Mouse (Mus musculus) thymus, adult 2 months (tissue): ENCODE results near the gene Olig1. TPM values are rescaled to one million over a fixed set of nuclear protein-coding genes. Genes with fewer than 3 reads are reported as not detected.

Source experiments
- DNase-seq: peaks from one replicate; pipeline ENCODE4 v3.0.0; 2021
- H3K27ac ChIP-seq: fragments of 200-500 bp; 2 replicates; pipeline ENCODE4 v1.5.1; 2012; ENCODE audit warnings: low read length, control low read depth; ENCODE audit not compliant: control insufficient read depth, insufficient read depth
- H3K27me3 ChIP-seq: fragments of 200-500 bp; 2 replicates; pipeline ENCODE4 v1.6.1; 2012; ENCODE audit warnings: mild to moderate bottlenecking, low read length, moderate library complexity, mixed read lengths; ENCODE audit not compliant: control insufficient read depth, insufficient read depth
- H3K36me3 ChIP-seq: fragments of 200-500 bp; 2 replicates; pipeline ENCODE4 v1.6.1; 2012; ENCODE audit warnings: mild to moderate bottlenecking, low read length, moderate library complexity; ENCODE audit not compliant: control insufficient read depth, insufficient read depth
- H3K4me1 ChIP-seq: fragments of 200-500 bp; replicated peaks from 2 replicates; pipeline ENCODE4 v1.6.1; 2012; ENCODE audit warnings: low read length; ENCODE audit not compliant: control insufficient read depth, insufficient read depth
- H3K4me3 ChIP-seq: fragments of 200-500 bp; 2 replicates; pipeline ENCODE4 v1.5.1; 2012; ENCODE audit warnings: mild to moderate bottlenecking, low read length, control low read depth, moderate library complexity; ENCODE audit not compliant: control insufficient read depth, insufficient read depth
- CTCF ChIP-seq: fragments of 200-500 bp; IDR thresholded peaks from 2 replicates; pipeline ENCODE4 v1.5.1; 2012; ENCODE audit warnings: mild to moderate bottlenecking, control low read depth, low read length, moderate library complexity, borderline replicate concordance; ENCODE audit not compliant: control insufficient read depth, poor library complexity, insufficient read depth; ENCODE audit errors: extremely low read depth
- POLR2A ChIP-seq: fragments of 200-500 bp; IDR thresholded peaks from 2 replicates; pipeline ENCODE4 v1.6.1; 2012; ENCODE audit warnings: mild to moderate bottlenecking, low read length, control low read depth, moderate library complexity; ENCODE audit not compliant: control insufficient read depth, poor library complexity, insufficient read depth; ENCODE audit errors: extremely low read depth
- WGBS: fragments of 180-500 bp; shearing (Covaris S2); methylation state at CpG from one replicate; pipeline ENCODE4 v1.1.7; 2018; 5-methylcytosine and 5-hydroxymethylcytosine counted together
- polyA plus RNA-seq: library from polyadenylated mRNA; depleted of rRNA; stranded (reverse); fragments of >200 nt; gene quantifications from 2 replicates; pipeline ENCODE4 v1.2.3, GENCODE M21; 2012

Olig1 gene
- polyA plus RNA-seq, 1 experiment, result 0.51 TPM

DNA sequence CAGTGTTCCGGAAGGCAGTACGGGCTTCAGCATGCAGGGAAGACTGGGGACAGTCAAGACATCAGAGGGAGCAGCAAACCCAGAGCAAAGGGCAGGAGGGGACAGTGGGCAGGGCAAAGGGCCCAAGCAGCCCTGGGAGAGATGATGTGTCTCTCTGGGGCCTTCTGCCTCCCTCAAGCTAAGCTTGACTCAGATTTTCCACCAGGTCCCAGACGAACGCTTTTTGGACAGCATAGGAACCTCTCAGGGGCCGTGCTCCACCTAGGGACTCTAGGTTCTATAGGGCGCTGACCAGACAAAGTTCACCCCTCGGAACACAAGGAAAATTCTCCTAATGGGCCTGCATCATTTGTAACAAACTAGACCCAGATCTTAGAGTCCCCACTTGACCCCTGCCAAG lies 29.8 kb downstream of the Olig1 start:
- Histone ChIP-seq H3K27me3 (no peaks in the 10 kb centered on the region), H3K4me1 (no peaks in the 10 kb centered on the region), H3K4me3 (no peak overlapping the region), H3K36me3 (no peaks in the 10 kb centered on the region), H3K27ac (no peak overlapping the region)
- no peak for DNase-seq
- TF ChIP-seq CTCF (no peak), POLR2A (no peak)
- WGBS, result 93% methylated on average over 7 of the region's 7 CpGs

GRCm38 (mm10) chr16:91300641-91301441 lies 31.3 kb downstream of the Olig1 start:
- Histone ChIP-seq H3K36me3 (no peaks in the 10 kb centered on the region), H3K4me3 (no peak overlapping the region), H3K4me1 (no peaks in the 10 kb centered on the region), H3K27me3 (no peaks in the 10 kb centered on the region), H3K27ac (no peak overlapping the region)
- no peak for DNase-seq
- no peak for TF ChIP-seq POLR2A
- no peak for TF ChIP-seq CTCF
- 80% methylated on average over 16 of the region's 16 CpGs for WGBS

GRCm38 (mm10) chr16:91301454-91301853 lies 31.9 kb downstream of the Olig1 start:
- Histone ChIP-seq H3K27ac (no peak overlapping the region), H3K4me1 (no peaks in the 10 kb centered on the region), H3K4me3 (no peak overlapping the region), H3K27me3 (no peaks in the 10 kb centered on the region), H3K36me3 (no peaks in the 10 kb centered on the region)
- TF ChIP-seq CTCF (no peak), POLR2A (no peak)
- 85% methylated on average over 18 of the region's 18 CpGs for WGBS
- DNase-seq, result no peak

- no peaks in the 10 kb centered on the region for H3K36me3 ChIP-seq
- H3K4me1 ChIP-seq, result no peaks in the 10 kb centered on the region
- TF ChIP-seq CTCF (no peak), POLR2A (no peak)
- no peak overlapping the region for H3K27ac ChIP-seq
- H3K27me3 ChIP-seq, result no peaks in the 10 kb centered on the region
- H3K4me3 ChIP-seq, result no peak overlapping the region
- WGBS, result 76% methylated on average over 26 of the region's 26 CpGs
- no peak for DNase-seq
These were observed 34.5 kb downstream of the Olig1 start for GRCm38 (mm10) chr16:91303776-91304709.

GRCm38 (mm10) chr16:91305512-91306111 lies 36.0 kb downstream of the Olig1 start:
- WGBS, result 94% methylated on average over 16 of the region's 16 CpGs
- Histone ChIP-seq H3K27me3 (no peaks in the 10 kb centered on the region), H3K36me3 (no peaks in the 10 kb centered on the region), H3K4me1 (no peaks in the 10 kb centered on the region), H3K4me3 (no peak overlapping the region), H3K27ac (no peak overlapping the region)
- no peak for DNase-seq
- no peak for TF ChIP-seq POLR2A
- no peak for TF ChIP-seq CTCF

DNA sequence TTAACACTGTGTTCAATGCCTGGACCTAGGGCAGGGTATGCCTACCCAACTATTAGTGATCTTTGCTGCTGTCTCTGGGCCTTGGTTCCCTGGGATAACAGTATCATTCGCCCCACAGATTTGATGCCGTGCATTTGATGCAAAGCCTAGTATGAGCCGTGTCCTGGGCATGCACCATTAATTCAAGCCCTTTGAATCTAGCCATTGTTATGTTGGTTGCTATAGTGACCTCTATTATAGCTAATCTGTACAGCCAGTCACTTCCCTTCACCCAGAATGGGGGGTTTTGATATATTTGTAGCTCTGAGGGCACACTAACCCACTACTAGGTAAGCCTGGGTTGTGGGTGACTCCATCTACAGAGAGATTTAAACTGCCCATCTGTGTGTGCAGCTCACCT lies 40.3 kb downstream of the Olig1 start:
- H3K36me3 ChIP-seq, result no peaks in the 10 kb centered on the region
- H3K4me3 ChIP-seq, result no peak overlapping the region
- TF ChIP-seq POLR2A (no peak), CTCF (no peak)
- H3K4me1 ChIP-seq, result no peaks in the 10 kb centered on the region
- WGBS, result 97% methylated on average over 3 of the region's 3 CpGs
- no peak for DNase-seq
- no peak overlapping the region for H3K27ac ChIP-seq
- H3K27me3 ChIP-seq, result no peaks in the 10 kb centered on the region; the same call in 1 of the 2 replicates
